Mouse (Mus musculus) intestine, embryonic 15.5 days (tissue): ENCODE measurements at regions not wholly inside any gene's neighbourhood (a gene's known extent, or its start where the extent isn't known, plus 50 kb on each side); places are given as distances from the start of the nearest gene placed in this dataset.

Experiments
- ATAC-seq: fragments of 200-750 bp; cut with Nextera tagmentation; 2 replicates; pipeline ENCODE4 v1.8.0; 2017; ENCODE audit warnings: moderate TSS enrichment, moderate library complexity
- H3K27ac ChIP-seq: fragments of 300-500 bp; sonication (generic); 2 replicates; pipeline ENCODE4 v1.5.1; 2015; ENCODE audit warnings: mild to moderate bottlenecking, inconsistent platforms
- H3K27me3 ChIP-seq: fragments of 300-500 bp; sonication (generic); replicated peaks from 2 replicates; pipeline ENCODE4 v1.6.1; 2015; ENCODE audit warnings: inconsistent platforms
- H3K36me3 ChIP-seq: fragments of 300-500 bp; sonication (generic); 2 replicates; pipeline ENCODE4 v1.6.1; 2015; ENCODE audit warnings: inconsistent platforms
- H3K4me1 ChIP-seq: fragments of 300-500 bp; sonication (generic); replicated peaks from 2 replicates; pipeline ENCODE4 v1.6.1; 2015; ENCODE audit warnings: inconsistent platforms
- H3K4me2 ChIP-seq: fragments of 300-500 bp; sonication (generic); replicated peaks from 2 replicates; pipeline ENCODE4 v1.6.1; 2015; ENCODE audit warnings: mild to moderate bottlenecking, inconsistent platforms
- H3K4me3 ChIP-seq: fragments of 300-500 bp; sonication (generic); replicated peaks from 2 replicates; pipeline ENCODE4 v1.5.1; 2015; ENCODE audit warnings: inconsistent platforms
- H3K9ac ChIP-seq: fragments of 300-500 bp; sonication (generic); 2 replicates; pipeline ENCODE4 v1.6.1; 2015; ENCODE audit warnings: inconsistent platforms
- H3K9me3 ChIP-seq: fragments of 300-500 bp; sonication (generic); 2 replicates; pipeline ENCODE4 v1.6.1; 2016; ENCODE audit warnings: inconsistent platforms
- WGBS: fragments of 180-500 bp; shearing (Covaris S2); methylation state at CpG from one replicate; pipeline ENCODE4 v1.1.7; 2015; 5-methylcytosine and 5-hydroxymethylcytosine counted together

DNA sequence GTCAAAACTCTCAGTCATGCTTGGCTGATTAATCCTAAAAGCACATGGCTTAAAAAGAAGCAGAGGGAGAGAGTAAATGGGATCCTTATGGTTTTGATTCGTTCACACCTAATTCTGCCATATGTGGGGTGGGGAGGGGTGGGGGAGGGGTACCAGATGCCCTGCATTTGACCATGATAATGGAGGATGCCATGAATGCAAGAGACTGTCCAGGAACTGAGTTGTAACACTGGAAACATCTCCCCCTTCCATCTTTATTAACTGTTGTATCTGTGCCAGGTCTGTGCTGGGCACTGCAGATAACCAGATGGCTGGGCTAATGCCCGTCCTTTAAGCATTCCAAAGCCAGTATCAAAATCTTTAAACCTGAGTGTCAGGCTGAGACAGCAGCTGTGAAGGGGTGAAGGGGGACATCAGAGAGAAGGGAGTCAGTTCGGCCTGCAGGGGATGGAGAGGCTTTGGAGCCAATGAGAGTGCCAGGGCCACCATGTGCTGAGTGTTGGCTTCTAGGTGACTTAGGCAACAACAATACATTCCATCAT is 169.0 kb upstream of the Usp24 start:
- Histone ChIP-seq H3K4me1 (no peaks in the 10 kb centered on the region), H3K27ac (no peak overlapping the region), H3K4me2 (no peak overlapping the region), H3K27me3 (no peaks in the 10 kb centered on the region), H3K9me3 (no peaks in the 10 kb centered on the region), H3K4me3 (no peak overlapping the region), H3K36me3 (no peaks in the 10 kb centered on the region), H3K9ac (no peak overlapping the region)
- WGBS: 81% methylated on average over 3 of the region's 3 CpGs
- ATAC-seq: no peak

DNA sequence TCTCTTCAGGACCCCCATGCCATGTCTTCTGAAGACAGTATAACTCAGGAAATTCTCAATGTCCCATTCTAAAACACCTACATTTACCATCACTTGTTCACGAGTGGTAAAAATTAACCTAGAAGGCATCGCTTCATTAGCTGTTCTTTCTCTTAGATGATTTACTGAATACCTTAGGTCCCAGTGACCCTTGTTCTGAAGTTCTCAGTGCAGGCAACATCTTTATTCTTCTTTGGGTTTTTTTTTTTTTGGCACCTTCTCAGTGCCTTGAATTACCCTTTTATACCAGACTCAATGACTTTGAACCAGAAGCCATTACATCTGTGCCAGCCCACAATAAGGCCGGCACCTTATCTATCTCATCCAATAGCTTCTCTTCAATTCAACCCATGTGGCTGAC is 167.1 kb upstream of the Usp24 start:
- no peaks in the 10 kb centered on the region for H3K4me1 ChIP-seq
- no peak overlapping the region for H3K4me3 ChIP-seq
- H3K4me2 ChIP-seq: no peak overlapping the region
- H3K9me3 ChIP-seq: no peaks in the 10 kb centered on the region
- H3K27ac ChIP-seq: no peak overlapping the region
- WGBS: 94% methylated on average over 3 of the region's 3 CpGs
- H3K27me3 ChIP-seq: no peaks in the 10 kb centered on the region
- no peak for ATAC-seq
- no peak overlapping the region for H3K9ac ChIP-seq
- H3K36me3 ChIP-seq: no peaks in the 10 kb centered on the region

DNA sequence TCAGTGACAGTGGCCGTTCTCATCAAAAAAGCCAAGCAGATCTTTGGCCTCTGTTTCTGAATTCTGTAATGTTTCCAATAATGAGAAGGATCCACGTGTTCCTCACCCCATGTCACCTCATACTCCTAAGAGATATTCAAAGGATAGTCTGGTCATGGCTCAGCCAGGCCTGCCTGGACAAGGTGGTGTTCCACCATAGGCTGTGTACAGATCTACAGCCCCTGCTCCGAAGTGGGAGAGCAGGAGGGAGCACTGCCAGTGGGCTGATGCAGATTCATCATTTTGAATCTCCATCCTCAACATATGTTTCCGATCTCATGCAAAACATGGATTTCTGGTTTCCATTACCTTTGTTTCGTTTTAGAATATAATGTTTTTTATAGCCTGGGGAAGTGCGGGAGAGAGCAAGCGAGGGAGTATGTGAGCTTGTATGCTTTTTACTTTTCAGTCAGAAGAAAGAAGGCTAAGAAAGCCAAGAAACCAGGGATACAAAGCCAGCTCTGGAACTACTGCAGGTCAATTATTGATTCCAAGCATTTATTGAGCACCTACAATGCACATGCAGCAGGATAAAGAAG is 166.5 kb upstream of the Usp24 start:
- Histone ChIP-seq H3K9ac (no peak overlapping the region), H3K36me3 (no peaks in the 10 kb centered on the region), H3K27ac (no peak overlapping the region), H3K27me3 (no peaks in the 10 kb centered on the region), H3K4me3 (no peak overlapping the region), H3K4me2 (no peak overlapping the region), H3K4me1 (no peaks in the 10 kb centered on the region), H3K9me3 (no peaks in the 10 kb centered on the region)
- ATAC-seq: no peak
- 72% methylated on average over 7 of the region's 7 CpGs for WGBS

DNA sequence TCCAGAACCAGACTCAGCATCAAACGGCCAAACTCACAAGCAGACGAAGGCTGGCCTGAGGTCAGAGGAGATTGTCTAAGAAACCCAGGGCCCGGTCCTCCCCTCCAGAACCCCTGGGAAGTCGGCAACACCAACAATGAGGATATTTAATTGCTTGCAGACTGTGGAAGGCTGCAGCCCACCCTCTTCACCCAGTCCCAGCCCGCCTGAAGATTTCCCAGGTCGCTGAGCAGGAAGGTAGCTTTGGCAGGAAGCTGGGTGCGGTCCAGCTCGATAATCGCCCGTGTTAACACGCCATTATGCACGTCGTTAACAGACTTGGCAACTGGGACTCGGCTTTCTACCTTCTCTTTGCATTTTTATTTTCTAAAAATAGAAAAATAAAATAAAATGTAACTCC is 165.2 kb upstream of the Usp24 start:
- H3K4me1 ChIP-seq: no peaks in the 10 kb centered on the region
- no peak for ATAC-seq
- H3K27ac ChIP-seq: no peak overlapping the region
- H3K27me3 ChIP-seq: no peaks in the 10 kb centered on the region
- no peaks in the 10 kb centered on the region for H3K36me3 ChIP-seq
- H3K9ac ChIP-seq: no peak overlapping the region
- H3K4me2 ChIP-seq: no peak overlapping the region
- H3K9me3 ChIP-seq: no peaks in the 10 kb centered on the region
- WGBS: 83% methylated on average over 14 of the region's 14 CpGs
- no peak overlapping the region for H3K4me3 ChIP-seq

DNA sequence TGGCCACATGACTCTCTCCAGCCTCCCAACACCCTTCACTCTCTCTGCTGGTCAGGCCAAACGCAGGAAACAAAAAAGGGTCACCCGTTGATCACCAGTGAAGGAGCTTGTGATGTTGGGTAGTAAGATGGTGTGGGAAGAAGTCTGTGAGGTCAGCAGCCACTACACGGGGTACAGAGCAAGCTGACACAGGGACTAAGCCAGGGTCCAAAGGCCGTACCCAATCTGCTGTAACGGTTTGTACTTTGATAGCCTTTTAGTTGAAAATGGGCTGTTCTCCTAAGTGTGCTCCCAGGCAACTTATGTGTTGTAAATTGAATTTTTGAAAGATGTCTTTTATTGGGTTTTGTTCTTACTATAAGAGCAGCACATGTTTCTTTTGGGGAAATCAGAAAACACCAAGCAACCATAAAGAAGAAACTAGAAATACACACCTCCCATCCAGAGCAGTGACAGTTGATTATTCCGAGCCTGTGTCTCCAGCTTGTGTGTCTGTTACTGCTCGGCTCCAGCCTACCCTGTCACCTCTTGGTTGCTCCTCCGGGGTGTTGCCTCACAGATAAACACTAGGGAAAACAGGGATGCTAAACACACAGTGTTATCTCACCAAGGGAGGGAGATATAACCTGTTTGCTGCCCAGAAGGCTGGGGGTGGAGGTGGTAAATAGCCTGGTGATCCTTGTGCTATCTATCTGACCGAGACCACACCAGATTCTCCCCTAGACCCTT is 158.4 kb upstream of the Usp24 start:
- no peaks in the 10 kb centered on the region for H3K4me1 ChIP-seq
- no peak for ATAC-seq
- no peak overlapping the region for H3K9ac ChIP-seq
- H3K9me3 ChIP-seq: no peaks in the 10 kb centered on the region
- H3K36me3 ChIP-seq: no peaks in the 10 kb centered on the region
- H3K27me3 ChIP-seq: no peaks in the 10 kb centered on the region
- no peak overlapping the region for H3K4me2 ChIP-seq
- no peak overlapping the region for H3K4me3 ChIP-seq
- WGBS: 69% methylated on average over 9 of the region's 9 CpGs
- no peak overlapping the region for H3K27ac ChIP-seq

DNA sequence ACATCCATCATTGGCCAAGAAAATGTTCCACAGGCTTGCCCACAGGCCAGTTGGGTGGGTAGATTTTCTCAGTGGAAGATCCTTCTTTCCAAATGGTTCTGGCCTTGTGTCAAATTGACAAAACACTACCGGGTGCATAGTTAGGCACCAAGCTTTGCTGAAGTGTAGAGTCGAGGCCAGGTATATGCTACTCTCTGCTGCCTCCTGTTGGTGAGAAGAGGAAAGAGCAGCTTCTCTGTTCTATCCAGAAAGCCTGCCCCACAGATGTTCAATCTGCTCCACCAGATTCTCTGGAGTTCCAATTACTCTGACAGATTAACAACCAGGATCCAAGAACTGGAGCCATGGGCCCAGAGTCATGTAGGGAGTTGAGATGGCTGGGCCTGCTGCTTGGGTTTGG is 154.4 kb upstream of the Usp24 start:
- 54% methylated on average over 2 of the region's 2 CpGs for WGBS
- no peak for ATAC-seq

DNA sequence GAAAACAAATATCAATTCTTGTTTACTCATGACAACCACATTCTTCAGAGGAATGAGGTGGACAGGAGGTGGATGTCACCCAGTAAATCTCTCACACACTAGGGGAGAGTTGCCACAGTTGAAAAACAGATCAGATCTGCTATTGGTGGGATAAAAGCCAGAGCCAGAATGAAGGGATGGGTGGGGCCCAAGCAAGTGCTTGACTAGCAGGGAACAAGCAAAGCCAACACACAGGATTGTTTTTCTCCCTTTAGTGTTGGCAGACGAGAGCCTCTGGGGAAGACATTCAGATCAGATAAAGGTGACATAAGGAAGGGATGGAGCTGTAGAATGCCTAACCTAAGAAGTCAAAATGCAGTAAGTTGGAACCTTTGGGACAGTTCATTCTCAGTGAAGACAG is 153.5 kb upstream of the Usp24 start:
- Histone ChIP-seq H3K9ac (no peak overlapping the region), H3K27ac (no peak overlapping the region), H3K27me3 (no peaks in the 10 kb centered on the region), H3K9me3 (no peaks in the 10 kb centered on the region), H3K4me2 (no peak overlapping the region), H3K36me3 (no peaks in the 10 kb centered on the region), H3K4me1 (no peaks in the 10 kb centered on the region), H3K4me3 (no peak overlapping the region)
- 74% methylated on average over 1 of the region's 1 CpGs for WGBS
- no peak for ATAC-seq

More for the DNA sequence above, 154.4 kb upstream of the Usp24 start:
- Histone ChIP-seq H3K36me3 (no peaks in the 10 kb centered on the region), H3K4me1 (no peaks in the 10 kb centered on the region), H3K9ac (no peak overlapping the region), H3K9me3 (no peaks in the 10 kb centered on the region), H3K4me3 (no peak overlapping the region), H3K27ac (no peak overlapping the region), H3K4me2 (no peak overlapping the region), H3K27me3 (no peaks in the 10 kb centered on the region)

DNA sequence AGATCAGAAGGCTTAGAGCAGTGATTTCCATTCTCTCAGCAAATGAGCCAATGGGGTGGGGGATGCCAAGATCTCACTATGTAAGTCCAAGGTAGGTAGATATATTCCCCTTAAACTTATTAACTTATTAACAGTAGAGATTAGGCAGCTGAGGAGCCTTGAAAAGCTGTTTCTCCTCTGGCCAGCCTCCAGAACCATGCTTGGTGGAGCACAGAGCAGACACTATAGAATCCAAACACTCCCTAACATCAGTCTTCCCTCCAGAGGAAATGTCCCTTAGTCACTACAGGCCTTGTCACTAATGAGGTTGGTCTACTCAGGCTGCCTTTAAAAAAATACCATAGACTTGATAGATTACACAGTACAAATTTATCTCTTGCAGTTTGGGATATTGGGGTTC is 152.8 kb upstream of the Usp24 start:
- Histone ChIP-seq H3K9ac (no peak overlapping the region), H3K4me2 (no peak overlapping the region), H3K4me3 (no peak overlapping the region), H3K27ac (no peak overlapping the region), H3K27me3 (no peaks in the 10 kb centered on the region), H3K9me3 (no peaks in the 10 kb centered on the region), H3K36me3 (no peaks in the 10 kb centered on the region), H3K4me1 (no peaks in the 10 kb centered on the region)
- ATAC-seq: no peak

DNA sequence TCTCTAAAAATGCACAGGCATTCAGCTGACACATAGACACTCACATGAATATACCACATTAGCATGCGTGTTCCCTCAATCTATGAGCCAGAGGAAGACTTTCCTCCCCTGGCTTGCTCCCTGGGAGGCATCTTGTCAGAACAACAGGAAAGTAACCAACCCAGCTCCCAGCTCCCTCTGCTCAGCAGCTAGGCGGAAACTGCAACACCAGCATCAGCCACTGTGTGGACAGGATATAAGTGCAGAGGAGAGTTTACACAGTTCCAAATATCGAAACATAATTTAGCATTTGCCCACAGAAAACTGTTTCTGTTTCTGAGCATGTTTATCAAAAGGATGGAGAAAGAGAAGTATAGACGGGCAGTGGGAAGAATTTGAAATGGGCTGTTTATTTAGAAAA is 148.3 kb upstream of the Usp24 start:
- no peak for ATAC-seq
- Histone ChIP-seq H3K27ac (no peak overlapping the region), H3K4me1 (no peaks in the 10 kb centered on the region), H3K4me2 (no peak overlapping the region), H3K27me3 (no peaks in the 10 kb centered on the region), H3K9ac (no peak overlapping the region), H3K9me3 (no peaks in the 10 kb centered on the region), H3K4me3 (no peak overlapping the region), H3K36me3 (no peaks in the 10 kb centered on the region)
- WGBS: 58% methylated on average over 4 of the region's 4 CpGs

DNA sequence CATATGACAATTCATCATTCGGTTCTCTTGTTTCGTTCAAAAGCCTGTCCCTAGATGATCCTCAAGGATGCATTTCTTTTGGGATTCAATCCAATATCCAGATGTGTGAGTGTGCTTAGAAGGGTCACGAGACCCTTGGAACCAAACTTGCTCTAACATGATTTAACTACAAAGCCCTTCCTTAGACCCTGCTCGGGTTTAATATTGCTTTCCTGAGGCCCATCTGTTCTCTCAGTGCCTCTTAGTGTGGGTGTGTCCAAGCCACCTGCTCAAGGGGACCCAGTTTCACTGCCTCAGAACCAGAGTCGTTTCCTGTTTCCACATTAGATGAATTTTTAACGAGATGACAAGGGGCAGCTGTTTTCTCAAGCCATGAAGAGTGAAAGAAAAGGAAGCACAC is 147.3 kb upstream of the Usp24 start:
- Histone ChIP-seq H3K4me2 (no peak overlapping the region), H3K36me3 (no peaks in the 10 kb centered on the region), H3K4me3 (no peak overlapping the region), H3K27me3 (no peaks in the 10 kb centered on the region), H3K4me1 (no peaks in the 10 kb centered on the region), H3K9ac (no peak overlapping the region), H3K27ac (no peak overlapping the region), H3K9me3 (no peaks in the 10 kb centered on the region)
- no peak for ATAC-seq
- 57% methylated on average over 6 of the region's 6 CpGs for WGBS

DNA sequence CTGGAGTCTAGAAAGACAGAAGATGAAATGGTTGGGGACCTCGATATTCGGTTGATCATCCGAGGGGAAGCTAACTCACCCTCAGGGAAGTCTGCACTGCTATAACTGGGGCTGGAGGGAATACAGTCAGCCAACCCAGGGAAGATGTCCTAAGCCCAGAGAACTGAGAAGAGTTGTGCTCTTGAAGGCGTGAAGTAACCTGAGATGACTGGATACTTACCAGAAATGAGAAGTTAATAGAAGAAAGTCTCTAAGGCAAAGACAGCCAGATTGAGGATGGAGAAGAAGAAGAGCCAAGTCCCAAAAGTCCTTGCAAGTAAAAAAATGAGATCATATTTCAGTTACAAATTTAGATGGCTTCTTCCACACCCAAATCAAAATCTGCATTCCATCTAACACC is 146.5 kb upstream of the Usp24 start:
- no peak overlapping the region for H3K4me3 ChIP-seq
- H3K9ac ChIP-seq: no peak overlapping the region
- no peak for ATAC-seq
- no peaks in the 10 kb centered on the region for H3K36me3 ChIP-seq
- H3K27me3 ChIP-seq: no peaks in the 10 kb centered on the region
- no peaks in the 10 kb centered on the region for H3K9me3 ChIP-seq
- no peak overlapping the region for H3K27ac ChIP-seq
- 97% methylated on average over 4 of the region's 4 CpGs for WGBS
- no peaks in the 10 kb centered on the region for H3K4me1 ChIP-seq
- H3K4me2 ChIP-seq: no peak overlapping the region

DNA sequence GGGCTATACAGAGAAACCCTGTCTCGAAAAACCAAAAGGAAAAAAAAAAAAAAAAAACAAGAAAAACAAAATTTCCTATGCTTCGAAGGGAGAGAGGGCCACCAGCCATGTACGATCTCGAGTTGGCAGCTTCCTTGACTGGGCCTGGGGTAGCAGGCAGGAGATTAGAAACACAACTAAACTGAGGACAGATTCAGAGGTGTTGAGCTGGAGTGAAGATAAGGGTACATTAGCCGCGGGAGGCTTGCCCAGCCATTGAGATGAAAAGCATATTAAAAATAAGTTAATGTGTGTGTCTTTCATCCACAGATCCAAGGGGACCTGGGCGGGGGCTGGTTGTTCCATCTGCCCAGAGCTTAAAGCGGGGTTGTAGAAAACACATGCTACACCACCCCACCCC is 145.3 kb upstream of the Usp24 start:
- 86% methylated on average over 8 of the region's 8 CpGs for WGBS
- H3K27me3 ChIP-seq: no peaks in the 10 kb centered on the region
- ATAC-seq: no peak
- no peak overlapping the region for H3K9ac ChIP-seq
- no peak overlapping the region for H3K4me3 ChIP-seq
- H3K4me1 ChIP-seq: no peaks in the 10 kb centered on the region
- no peak overlapping the region for H3K27ac ChIP-seq
- H3K9me3 ChIP-seq: no peaks in the 10 kb centered on the region
- no peak overlapping the region for H3K4me2 ChIP-seq
- no peaks in the 10 kb centered on the region for H3K36me3 ChIP-seq

DNA sequence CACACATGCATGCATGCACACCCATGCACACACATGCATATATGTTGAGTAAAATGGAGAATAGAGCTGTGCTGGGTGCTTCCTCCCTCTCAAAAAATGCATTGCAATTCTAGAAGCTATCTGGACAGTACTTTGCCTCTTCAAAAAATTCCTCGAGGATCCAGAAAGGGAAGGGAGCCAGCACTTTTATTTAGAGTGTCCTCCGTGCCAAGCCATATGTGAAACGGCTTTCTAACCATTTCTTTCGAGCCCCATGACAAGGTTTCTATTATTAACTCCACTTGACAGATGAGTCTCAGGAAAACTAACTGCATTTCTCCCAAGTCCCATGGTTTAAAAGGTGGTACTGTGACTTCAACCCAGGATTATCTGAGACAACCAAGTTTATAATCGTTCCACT is 140.7 kb upstream of the Usp24 start:
- no peaks in the 10 kb centered on the region for H3K9me3 ChIP-seq
- H3K9ac ChIP-seq: no peak overlapping the region
- 42% methylated on average over 5 of the region's 5 CpGs for WGBS
- H3K36me3 ChIP-seq: no peaks in the 10 kb centered on the region
- no peaks in the 10 kb centered on the region; the same call in 1 of the 2 replicates for H3K4me1 ChIP-seq
- no peak for ATAC-seq
- H3K27me3 ChIP-seq: no peaks in the 10 kb centered on the region
- no peak overlapping the region for H3K4me2 ChIP-seq
- H3K4me3 ChIP-seq: no peak overlapping the region
- no peak overlapping the region for H3K27ac ChIP-seq
